Mouse (Mus musculus) forebrain, embryonic 11.5 days (tissue): Measurements from ENCODE around the gene Grik2. TPM values are rescaled to one million over a fixed set of nuclear protein-coding genes. Genes with fewer than 3 reads are reported as not detected.

ENCODE experiments used
- ATAC-seq: fragments of 200-750 bp; cut with Nextera tagmentation; replicated peaks from 2 replicates; pipeline ENCODE4 v1.8.0; 2017; ENCODE audit warnings: moderate TSS enrichment; ENCODE audit not compliant: low FRiP score
- DNase-seq: peaks from one replicate; pipeline ENCODE4 v3.0.0-alpha.2; 2017; ENCODE audit warnings: low spot score
- H3K27ac ChIP-seq: fragments of 300-500 bp; sonication (generic); 2 replicates; pipeline ENCODE4 v1.5.1; 2014; ENCODE audit warnings: low read depth, low read length
- H3K27me3 ChIP-seq: fragments of 300-500 bp; sonication (generic); 2 replicates; pipeline ENCODE4 v1.6.1; 2014; ENCODE audit warnings: mild to moderate bottlenecking, low read length, mixed read lengths; ENCODE audit not compliant: control insufficient read depth, insufficient read depth
- H3K36me3 ChIP-seq: fragments of 300-500 bp; sonication (generic); 2 replicates; pipeline ENCODE4 v1.6.1; 2014; ENCODE audit warnings: mild to moderate bottlenecking, low read length, moderate library complexity, mixed read lengths; ENCODE audit not compliant: control insufficient read depth, insufficient read depth
- H3K4me1 ChIP-seq: fragments of 300-500 bp; sonication (generic); replicated peaks from 2 replicates; pipeline ENCODE4 v1.6.1; 2014; ENCODE audit warnings: low read length, mixed read lengths; ENCODE audit not compliant: control insufficient read depth, insufficient read depth
- H3K4me2 ChIP-seq: fragments of 300-500 bp; sonication (generic); 2 replicates; pipeline ENCODE4 v1.6.1; 2014; ENCODE audit warnings: low read depth, mild to moderate bottlenecking, low read length, moderate library complexity, mixed read lengths; ENCODE audit not compliant: severe bottlenecking
- H3K4me3 ChIP-seq: fragments of 300-500 bp; sonication (generic); 2 replicates; pipeline ENCODE4 v1.5.1; 2014; ENCODE audit warnings: low read depth, low read length
- H3K9ac ChIP-seq: fragments of 300-500 bp; sonication (generic); 2 replicates; pipeline ENCODE4 v1.6.1; 2014; ENCODE audit warnings: low read length
- H3K9me3 ChIP-seq: fragments of 300-500 bp; sonication (generic); 2 replicates; pipeline ENCODE4 v1.6.1; 2016; ENCODE audit warnings: low read length, mixed read lengths; ENCODE audit not compliant: control insufficient read depth
- WGBS: fragments of 180-500 bp; shearing (Covaris S2); extraction: QIAGEN DNeasy Blood & Tissue Kit; methylation state at CpG from one replicate; pipeline ENCODE4 v1.1.7; 2014; 5-methylcytosine and 5-hydroxymethylcytosine counted together
- polyA plus RNA-seq: library from polyadenylated mRNA; unstranded; fragments of >200 nt; fragmentation: Nextera tagmentation; extraction: Ambion mirVana; gene quantifications from 2 replicates; pipeline ENCODE4 v1.2.1, GENCODE M21; 2014

The Grik2 gene
- polyA plus RNA-seq, 1 experiment from 2014 or later = 17.3 TPM

DNA sequence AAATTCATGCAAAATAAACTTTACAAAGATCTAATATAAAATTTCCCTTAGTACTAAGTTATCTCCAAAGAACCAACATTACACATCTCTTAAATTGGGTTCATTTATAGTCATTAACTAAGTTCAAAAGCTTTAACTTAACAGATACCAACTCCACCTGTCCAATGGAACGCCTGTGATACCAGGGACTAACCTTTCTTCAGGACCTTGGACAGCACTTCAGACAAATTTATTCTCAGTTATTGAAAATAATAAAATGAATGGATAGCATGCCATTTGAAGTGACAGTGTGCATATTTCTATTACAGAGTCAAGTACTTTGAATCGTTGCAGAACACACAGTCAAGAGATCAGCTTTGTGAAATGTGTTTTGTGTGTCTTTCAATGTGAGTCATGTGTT lies 3.1 kb downstream of the Grik2 start:
- Histone ChIP-seq H3K9ac (no peak overlapping the region), H3K27me3 (no peaks in the 10 kb centered on the region), H3K4me2 (no peak overlapping the region), H3K9me3 (no peaks in the 10 kb centered on the region), H3K4me1 (peaks cover 3% of the 10 kb centered on the region; the same call in 1 of the 2 replicates), H3K36me3 (no peaks in the 10 kb centered on the region), H3K4me3 (no peak overlapping the region), H3K27ac (no peak overlapping the region)
- no peak for DNase-seq
- ATAC-seq = no peak
- 43% methylated on average over 2 of the region's 2 CpGs for WGBS

DNA sequence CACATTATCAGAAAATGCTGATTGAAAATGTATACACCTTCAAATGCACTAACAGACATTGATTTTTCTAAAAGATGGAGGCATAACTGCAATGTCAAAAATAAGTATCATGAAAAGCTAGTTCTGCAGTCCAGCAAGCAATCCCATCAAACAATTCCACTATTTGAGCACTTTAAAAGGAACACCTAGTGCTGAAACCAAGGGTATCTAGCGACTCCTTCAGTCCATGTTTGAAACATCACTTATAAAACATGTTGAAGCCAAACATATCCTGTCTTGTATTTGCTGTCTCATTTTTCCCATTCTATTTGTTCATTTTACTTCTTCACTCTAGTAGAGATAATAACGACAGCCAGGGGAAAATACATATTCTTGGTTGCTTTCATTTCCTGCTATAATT lies 3.7 kb downstream of the Grik2 start:
- Histone ChIP-seq H3K4me1 (peaks cover 4% of the 10 kb centered on the region; the same call in 1 of the 2 replicates), H3K27ac (no peak overlapping the region), H3K36me3 (no peaks in the 10 kb centered on the region), H3K9me3 (no peaks in the 10 kb centered on the region), H3K4me2 (no peak overlapping the region), H3K9ac (no peak overlapping the region), H3K27me3 (no peaks in the 10 kb centered on the region), H3K4me3 (no peak overlapping the region)
- 19% methylated on average over 2 of the region's 2 CpGs for WGBS
- DNase-seq (no peak), ATAC-seq (no peak)

DNA sequence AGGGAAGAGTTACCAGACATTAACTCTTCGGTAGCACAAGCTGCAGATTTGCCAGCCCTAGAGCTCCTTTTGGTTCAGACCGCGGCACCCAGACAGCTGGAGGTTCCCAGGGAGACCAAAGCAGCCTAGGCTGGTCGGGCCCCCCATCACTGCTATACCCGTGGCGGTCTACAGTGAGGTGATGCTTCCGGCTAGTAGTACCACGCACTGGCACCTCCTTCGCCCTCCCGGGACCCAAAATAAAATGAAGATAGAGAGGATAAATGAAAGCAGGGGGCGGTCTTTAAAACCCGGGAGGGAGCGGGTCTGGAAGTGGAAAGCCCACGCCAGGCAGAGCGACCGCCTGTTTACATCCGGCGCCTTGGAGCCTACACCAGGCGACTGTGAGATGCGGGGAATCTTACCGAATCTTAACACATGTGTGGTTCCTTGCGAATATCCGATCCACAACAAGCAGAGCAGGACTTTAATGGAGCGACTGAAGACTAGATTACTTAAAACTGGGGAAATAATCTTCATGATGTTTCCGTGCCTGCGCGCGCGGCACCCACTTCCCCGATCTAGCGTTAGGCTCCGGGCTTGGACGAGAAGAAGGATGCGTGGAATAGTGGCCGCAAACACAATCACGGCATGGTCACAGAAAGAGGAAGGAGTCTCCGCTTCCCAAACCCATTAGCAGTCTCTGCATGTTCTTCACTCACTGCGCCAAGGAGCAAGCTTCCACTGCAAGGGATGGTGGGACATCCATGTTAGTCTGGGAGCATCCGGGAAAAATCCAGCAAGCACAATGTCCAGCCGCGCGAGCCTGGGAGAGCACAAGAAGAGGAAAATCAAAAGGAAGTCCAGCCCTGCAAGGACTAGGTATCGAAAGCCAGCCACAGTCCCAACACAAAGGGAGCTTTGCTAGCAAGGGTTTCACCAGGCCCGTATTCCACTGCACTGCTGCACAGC lies 5.5 kb downstream of the Grik2 start:
- ATAC-seq (peak; percentile 76), DNase-seq (peak; percentile 75)
- peak overlapping the region; percentile 56 for H3K4me3 ChIP-seq
- H3K4me1 ChIP-seq = peaks cover 4% of the 10 kb centered on the region; the same call in 1 of the 2 replicates
- H3K27me3 ChIP-seq = no peaks in the 10 kb centered on the region
- no peaks in the 10 kb centered on the region for H3K36me3 ChIP-seq
- H3K9me3 ChIP-seq = no peaks in the 10 kb centered on the region
- peak overlapping the region; percentile 71 for H3K4me2 ChIP-seq
- under 1% methylated on average over 44 of the region's 44 CpGs for whole genome bisulfite sequencing
- no peak overlapping the region for H3K27ac ChIP-seq
- H3K9ac ChIP-seq = peak overlapping the region; percentile 60

DNA sequence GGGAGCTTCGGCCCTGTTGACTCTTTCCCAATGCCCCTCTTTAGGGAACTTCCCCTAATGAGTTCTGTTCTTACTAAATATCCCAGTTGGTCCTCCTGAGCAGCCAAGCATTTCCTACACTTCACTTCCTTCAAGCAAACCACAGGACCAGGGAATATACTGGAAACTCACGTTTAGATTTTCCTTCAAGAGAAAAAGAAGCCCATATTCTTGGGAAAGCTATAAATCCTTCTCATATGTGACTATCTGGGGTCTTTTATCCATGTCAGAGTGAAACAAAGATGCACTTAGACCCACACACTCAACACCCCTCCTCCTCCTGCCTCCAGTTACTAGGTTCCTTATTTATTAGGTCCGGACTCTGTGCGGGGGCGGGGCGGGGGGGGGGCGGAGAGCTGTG lies 6.5 kb downstream of the Grik2 start:
- Histone ChIP-seq H3K27me3 (no peaks in the 10 kb centered on the region), H3K36me3 (no peaks in the 10 kb centered on the region), H3K27ac (no peak overlapping the region), H3K4me1 (peaks cover 4% of the 10 kb centered on the region; the same call in 1 of the 2 replicates), H3K9me3 (no peaks in the 10 kb centered on the region), H3K4me3 (peak overlapping the region; percentile 56), H3K9ac (peak overlapping the region; percentile 60; the same call in 1 of the 2 replicates), H3K4me2 (peak overlapping the region; percentile 71)
- no peak for DNase-seq
- ATAC-seq = 0 out of 2 replicates have a peak, but pooled peaks have one; percentile 29
- WGBS = 5% methylated on average over 7 of the region's 7 CpGs

DNA sequence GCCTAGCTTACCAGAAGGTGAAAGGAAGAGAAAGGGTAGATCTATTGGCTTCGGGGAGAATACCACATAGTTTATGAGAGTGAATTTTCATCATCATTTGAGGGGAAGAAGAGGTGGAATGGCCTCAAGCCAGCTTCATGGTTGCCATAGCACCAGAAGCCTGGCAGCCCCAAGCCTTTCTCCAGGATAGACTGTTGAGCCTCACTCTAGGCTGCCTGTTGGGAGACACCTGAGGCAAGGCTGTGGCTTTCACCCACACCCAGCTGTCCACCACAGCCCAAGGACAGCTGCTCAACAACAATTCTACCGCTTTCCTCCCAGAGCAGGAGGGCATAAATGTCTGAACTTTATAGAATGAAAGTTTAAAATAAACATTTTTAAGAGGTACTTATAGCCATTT lies 8.1 kb downstream of the Grik2 start:
- Histone ChIP-seq H3K4me1 (peaks cover 4% of the 10 kb centered on the region; the same call in 1 of the 2 replicates), H3K9ac (no peak overlapping the region), H3K4me2 (no peak overlapping the region), H3K9me3 (no peaks in the 10 kb centered on the region), H3K4me3 (no peak overlapping the region), H3K27me3 (no peaks in the 10 kb centered on the region), H3K27ac (no peak overlapping the region), H3K36me3 (no peaks in the 10 kb centered on the region)
- ATAC-seq (no peak), DNase-seq (no peak)
- 76% methylated on average over 2 of the region's 2 CpGs for WGBS

DNA sequence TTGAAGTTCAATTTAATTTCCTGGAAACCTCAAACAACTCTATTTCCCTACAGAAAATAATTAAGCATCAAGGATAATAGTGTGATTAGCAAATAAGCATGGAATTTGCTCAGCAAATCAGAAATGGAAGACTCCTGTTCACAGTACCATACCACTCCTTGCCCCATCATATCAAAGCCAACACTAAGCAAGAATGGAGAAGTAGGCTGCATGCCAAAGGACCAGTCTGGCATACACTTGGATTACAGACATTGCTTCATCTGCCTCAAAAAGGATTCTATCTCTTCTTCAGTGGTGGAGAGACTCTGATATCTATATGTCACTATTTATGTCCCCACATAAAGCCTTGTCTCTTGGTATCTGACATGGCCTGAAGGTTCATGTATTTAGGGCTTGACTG lies 19.7 kb downstream of the Grik2 start:
- Histone ChIP-seq H3K4me3 (no peak overlapping the region), H3K4me1 (no peaks in the 10 kb centered on the region), H3K36me3 (no peaks in the 10 kb centered on the region), H3K27ac (no peak overlapping the region), H3K27me3 (no peaks in the 10 kb centered on the region), H3K9me3 (no peaks in the 10 kb centered on the region), H3K4me2 (no peak overlapping the region), H3K9ac (no peak overlapping the region)
- ATAC-seq (no peak), DNase-seq (no peak)

DNA sequence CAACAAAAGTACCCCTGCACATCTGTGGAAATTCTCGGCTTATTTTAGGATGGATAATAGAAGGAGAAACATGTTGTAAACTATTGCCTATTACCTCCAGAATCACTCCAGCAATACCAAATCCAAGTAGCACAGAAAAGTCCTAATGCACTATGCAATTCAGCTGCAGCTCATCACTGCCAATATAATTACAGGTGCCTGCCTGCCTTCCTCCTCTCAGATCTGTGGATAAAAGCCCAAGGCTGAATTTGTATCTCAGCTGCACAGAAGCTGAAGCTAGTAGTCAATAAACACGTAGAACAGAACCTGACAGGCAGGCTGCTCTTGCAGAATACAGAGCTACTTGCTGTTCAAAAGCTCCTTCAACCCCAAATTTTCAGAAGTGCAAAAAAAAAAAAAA lies 21.0 kb downstream of the Grik2 start:
- no peak overlapping the region for H3K4me2 ChIP-seq
- no peak overlapping the region for H3K4me3 ChIP-seq
- H3K9me3 ChIP-seq = no peaks in the 10 kb centered on the region
- no peak for DNase-seq
- no peaks in the 10 kb centered on the region for H3K36me3 ChIP-seq
- H3K27me3 ChIP-seq = no peaks in the 10 kb centered on the region
- 75% methylated on average over 2 of the region's 2 CpGs for WGBS
- ATAC-seq = no peak
- H3K9ac ChIP-seq = no peak overlapping the region
- no peaks in the 10 kb centered on the region for H3K4me1 ChIP-seq
- H3K27ac ChIP-seq = no peak overlapping the region

DNA sequence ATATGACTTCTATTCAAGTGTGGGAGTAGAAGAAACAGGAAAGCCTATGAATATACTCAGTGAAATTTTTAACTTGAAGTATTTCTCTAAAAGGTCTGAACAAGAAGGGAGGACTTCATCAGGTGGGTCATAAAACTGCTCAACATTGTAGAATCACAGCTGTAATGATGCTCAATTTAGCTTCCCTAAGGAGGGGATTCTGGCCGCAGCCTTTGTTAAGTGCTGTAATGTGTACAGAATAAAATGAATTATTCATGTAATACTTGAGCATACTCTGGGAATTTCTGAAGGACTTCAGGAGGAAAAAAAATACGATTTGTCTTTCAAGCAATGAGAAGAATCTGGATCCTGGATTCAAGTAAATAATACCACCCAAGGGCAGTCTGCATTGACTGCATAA lies 26.0 kb downstream of the Grik2 start:
- no peaks in the 10 kb centered on the region for H3K27me3 ChIP-seq
- ATAC-seq = no peak
- no peak overlapping the region for H3K4me3 ChIP-seq
- no peak for DNase-seq
- H3K4me2 ChIP-seq = no peak overlapping the region
- H3K36me3 ChIP-seq = no peaks in the 10 kb centered on the region
- no peaks in the 10 kb centered on the region for H3K9me3 ChIP-seq
- no peak overlapping the region for H3K9ac ChIP-seq
- no peak overlapping the region for H3K27ac ChIP-seq
- 65% methylated on average over 2 of the region's 2 CpGs for WGBS
- no peaks in the 10 kb centered on the region for H3K4me1 ChIP-seq

DNA sequence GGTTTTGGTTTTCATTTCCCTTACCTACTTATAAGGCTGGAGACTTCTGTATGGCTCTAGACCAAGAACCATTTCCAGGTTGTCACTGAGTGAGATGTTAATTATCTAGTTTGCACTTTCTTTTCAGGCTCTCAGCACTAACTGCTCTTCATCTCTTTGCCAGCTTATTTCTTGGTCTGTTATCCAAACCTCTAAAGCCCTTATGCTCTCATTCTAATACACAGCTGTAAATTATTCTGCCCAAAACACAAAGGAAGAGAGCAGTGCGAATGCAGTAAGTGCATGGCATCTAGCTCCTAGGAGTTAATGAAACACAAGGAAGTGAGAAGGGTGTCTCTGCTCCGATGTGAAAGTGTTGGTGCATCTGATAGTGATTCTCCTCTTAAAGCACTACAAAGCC lies 36.8 kb downstream of the Grik2 start:
- WGBS = 51% methylated on average over 2 of the region's 2 CpGs
- Histone ChIP-seq H3K36me3 (no peaks in the 10 kb centered on the region), H3K4me3 (no peak overlapping the region), H3K4me1 (no peaks in the 10 kb centered on the region), H3K9ac (no peak overlapping the region), H3K9me3 (no peaks in the 10 kb centered on the region), H3K4me2 (no peak overlapping the region), H3K27ac (no peak overlapping the region), H3K27me3 (no peaks in the 10 kb centered on the region)
- ATAC-seq (no peak), DNase-seq (no peak)
